Mouse (Mus musculus): Measurements from ENCODE around the gene Eif3g.
A peak's percentile ranks its signal among the peaks of the same experiment; 100 is the strongest.

Gene Eif3g

DNA sequence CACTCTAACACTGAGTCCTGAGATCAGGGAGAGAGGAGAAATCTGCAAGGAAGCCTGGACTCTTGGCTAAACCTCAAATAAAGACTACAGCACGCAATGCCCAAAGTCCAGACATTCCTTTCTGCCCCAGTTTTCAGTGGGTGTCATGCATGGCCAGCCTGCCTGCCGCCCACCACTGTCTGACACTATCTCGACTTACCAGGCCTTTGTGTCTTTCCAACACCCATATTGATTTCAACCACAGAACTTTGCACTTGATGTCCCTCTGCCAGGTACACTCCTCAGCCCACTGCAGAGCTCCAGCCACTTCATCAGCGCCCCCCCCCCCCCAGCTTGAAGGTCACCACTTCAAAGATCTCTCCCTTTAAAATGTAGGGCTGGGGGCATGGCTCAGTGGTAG lies 36.2 kb downstream of the Eif3g start:
- no peak for DNase-seq (ENCODE audit: low spot score in 2 of 2)

DNA sequence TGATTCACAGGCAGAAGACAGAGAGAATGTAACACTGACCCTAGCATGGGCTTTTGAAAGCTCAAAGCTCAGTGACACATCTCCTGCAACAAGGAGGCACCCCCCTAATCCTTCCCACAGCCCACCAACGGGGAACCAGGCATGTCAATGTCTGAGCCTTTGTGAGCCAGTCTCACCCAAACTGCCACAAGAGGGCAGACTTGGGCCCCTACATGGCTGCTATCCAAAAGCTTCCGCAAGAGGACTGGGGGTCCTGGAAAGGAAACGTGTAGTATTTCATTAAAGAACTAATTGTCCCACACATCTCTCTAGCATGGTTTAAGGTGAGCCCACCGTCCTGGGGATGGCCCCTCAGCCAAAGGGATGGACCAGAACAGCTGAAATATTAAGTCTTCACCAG lies 36.6 kb downstream of the Eif3g start:
- DNase-seq (ENCODE audit: low spot score in 2 of 2), result peak in 1 of 2 experiments; percentile 58

DNA sequence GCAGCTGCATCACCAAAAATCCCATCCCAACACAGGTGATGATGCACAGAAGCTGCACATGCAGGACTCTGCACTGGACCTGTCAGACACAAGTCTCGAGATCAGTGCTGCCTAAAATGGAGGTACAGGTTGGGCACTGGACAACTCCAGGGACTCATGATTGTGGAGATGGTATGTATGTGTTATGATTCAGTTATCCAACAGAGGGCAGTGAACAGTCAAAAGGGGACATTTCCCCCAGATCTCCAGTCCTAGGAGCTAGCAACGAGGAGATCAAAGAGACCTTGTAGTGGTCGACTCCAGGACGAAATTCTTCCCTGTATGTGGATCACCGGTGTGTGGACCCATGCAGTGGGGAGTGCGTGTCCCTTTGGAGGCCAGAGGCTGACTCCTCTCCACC lies 38.5 kb downstream of the Eif3g start:
- DNase-seq (ENCODE audit: low spot score in 2 of 2), result no peak

DNA sequence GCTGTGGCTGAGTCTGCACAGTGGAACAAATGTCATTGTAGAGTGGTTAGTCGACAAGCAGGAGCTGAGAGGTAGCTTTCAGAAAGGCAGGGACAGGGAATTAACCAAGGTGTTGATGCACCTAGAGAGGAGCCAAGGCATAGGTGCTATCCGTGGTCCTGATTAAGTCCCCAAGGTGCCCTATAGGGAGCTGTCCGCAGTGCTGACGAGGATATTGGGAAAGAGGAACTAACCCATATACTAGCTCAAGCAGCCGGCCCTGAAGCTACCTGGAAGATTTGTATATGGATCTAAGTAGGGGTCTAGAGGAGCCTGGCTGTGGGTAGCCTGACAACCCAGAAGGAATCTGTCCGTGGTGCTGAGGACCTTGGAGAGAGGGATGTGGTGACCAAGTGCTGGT lies 41.3 kb downstream of the Eif3g start:
- DNase-seq (ENCODE audit: low spot score in 2 of 2), result peak in 1 of 2 experiments; percentile 75

DNA sequence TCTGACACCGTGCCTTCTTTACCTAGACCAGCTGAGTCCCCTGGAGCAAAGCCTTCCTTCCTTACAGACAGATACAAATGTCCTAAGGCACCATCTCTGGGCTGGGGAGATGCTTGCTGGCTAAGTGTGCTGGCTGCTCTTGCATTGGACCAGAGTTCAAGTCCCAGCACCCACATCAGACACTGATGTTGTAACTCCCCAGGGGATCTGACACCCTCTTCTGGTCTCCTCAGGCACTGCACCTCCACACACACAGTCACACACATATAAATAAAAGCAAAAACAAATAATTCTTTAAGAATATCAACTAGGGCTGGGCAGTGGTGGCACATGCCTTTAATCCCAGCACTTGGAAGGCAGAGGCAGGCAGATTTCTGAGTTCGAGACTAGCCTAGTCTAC lies 48.2 kb downstream of the Eif3g start:
- no peak for DNase-seq (ENCODE audit: low spot score in 2 of 2)

Data from spleen, postnatal 10 days (tissue).